Mouse (Mus musculus) limb, embryonic 14.5 days (tissue): ENCODE data around the gene Ralgapa2. TPM values are rescaled to one million over a fixed set of nuclear protein-coding genes. Genes with fewer than 3 reads are reported as not detected.

Source experiments
- ATAC-seq: fragments of 200-750 bp; cut with Nextera tagmentation; 2 replicates; pipeline ENCODE4 v1.8.0; 2017; ENCODE audit warnings: low read depth, moderate number of reproducible peaks, moderate TSS enrichment; ENCODE audit not compliant: low FRiP score
- DNase-seq: peaks from one replicate; pipeline ENCODE4 v3.0.0-alpha.2; 2015; ENCODE audit warnings: low spot score
- H3K27ac ChIP-seq: fragments of 300-500 bp; sonication (generic); replicated peaks from 2 replicates; pipeline ENCODE4 v1.5.1; 2014; ENCODE audit warnings: low read depth, mild to moderate bottlenecking, low read length, moderate library complexity, mixed read lengths
- H3K27me3 ChIP-seq: fragments of 300-500 bp; sonication (generic); 2 replicates; pipeline ENCODE4 v1.6.1; 2014; ENCODE audit warnings: low read length, mixed read lengths; ENCODE audit not compliant: control insufficient read depth, insufficient read depth
- H3K36me3 ChIP-seq: fragments of 300-500 bp; sonication (generic); 2 replicates; pipeline ENCODE4 v1.6.1; 2014; ENCODE audit warnings: mild to moderate bottlenecking, low read length, moderate library complexity, mixed read lengths; ENCODE audit not compliant: control insufficient read depth, insufficient read depth
- H3K4me1 ChIP-seq: fragments of 300-500 bp; sonication (generic); 2 replicates; pipeline ENCODE4 v1.6.1; 2014; ENCODE audit warnings: antibody characterized with exemption, low read length, mixed read lengths; ENCODE audit not compliant: control insufficient read depth, insufficient read depth
- H3K4me2 ChIP-seq: fragments of 300-500 bp; sonication (generic); replicated peaks from 2 replicates; pipeline ENCODE4 v1.6.1; 2014; ENCODE audit warnings: low read depth, mild to moderate bottlenecking, low read length, moderate library complexity; ENCODE audit not compliant: severe bottlenecking
- H3K4me3 ChIP-seq: fragments of 300-500 bp; sonication (generic); replicated peaks from 2 replicates; pipeline ENCODE4 v1.5.1; 2014; ENCODE audit warnings: low read length
- H3K9ac ChIP-seq: fragments of 300-500 bp; sonication (generic); 2 replicates; pipeline ENCODE4 v1.6.1; 2014; ENCODE audit warnings: mild to moderate bottlenecking, low read depth, low read length, moderate library complexity; ENCODE audit not compliant: severe bottlenecking
- H3K9me3 ChIP-seq: fragments of 300-500 bp; sonication (generic); 2 replicates; pipeline ENCODE4 v1.6.1; 2016; ENCODE audit warnings: low read length; ENCODE audit not compliant: control insufficient read depth
- POLR2A ChIP-seq: fragments of 200-500 bp; IDR thresholded peaks from 2 replicates; pipeline ENCODE4 v1.8.0; 2012; ENCODE audit warnings: inconsistent platforms, mild to moderate bottlenecking, moderate library complexity, borderline replicate concordance; ENCODE audit not compliant: insufficient read depth, insufficient read length; ENCODE audit errors: extremely low read depth
- WGBS: fragments of 180-500 bp; shearing (Covaris S2); extraction: QIAGEN DNeasy Blood & Tissue Kit; methylation state at CpG from one replicate; pipeline ENCODE4 v1.1.7; 2014; 5-methylcytosine and 5-hydroxymethylcytosine counted together
- polyA plus RNA-seq, 2 experiments: library from polyadenylated mRNA; depleted of rRNA in 1 of 2; stranded (reverse) in 1 of 2; unstranded in 1 of 2; fragments of >200 nt; fragmentation: Nextera tagmentation in 1 of 2; extraction: Ambion mirVana in 1 of 2; gene quantifications; 2 replicates each; pipeline versions ENCODE4 v1.2.1 to v1.2.3; 2012 to 2014

Ralgapa2 gene
- polyA plus RNA-seq, 2 experiments = 4.1 TPM

- no peaks in the 10 kb centered on the region for H3K36me3 ChIP-seq
These were observed 291.5 kb downstream of the Ralgapa2 start for GRCm38 (mm10) chr2:146220591-146221075.

GRCm38 (mm10) chr2:146219791-146220190, 292.4 kb downstream of the Ralgapa2 start:
- Histone ChIP-seq H3K4me2 (no peak overlapping the region), H3K36me3 (no peaks in the 10 kb centered on the region), H3K9ac (no peak overlapping the region), H3K4me3 (no peak overlapping the region), H3K9me3 (no peaks in the 10 kb centered on the region), H3K4me1 (peaks cover 17% of the 10 kb centered on the region), H3K27me3 (peaks cover 91% of the 10 kb centered on the region), H3K27ac (no peak overlapping the region)
- WGBS = 14% methylated on average over 11 of the region's 11 CpGs
- ATAC-seq (no peak), DNase-seq (no peak)
- TF ChIP-seq POLR2A = no peak

More at GRCm38 (mm10) chr2:146220591-146221075, 291.5 kb downstream of the Ralgapa2 start:
- no peak for TF ChIP-seq POLR2A
- Histone ChIP-seq H3K27me3 (peaks cover 91% of the 10 kb centered on the region), H3K9ac (no peak overlapping the region), H3K4me3 (peak overlapping the region; percentile 48), H3K27ac (no peak overlapping the region), H3K4me2 (peak overlapping the region; percentile 94), H3K9me3 (no peaks in the 10 kb centered on the region), H3K4me1 (peaks cover 17% of the 10 kb centered on the region)
- 1% methylated on average over 23 of the region's 24 CpGs for WGBS
- DNase-seq (no peak), ATAC-seq (no peak)

DNA sequence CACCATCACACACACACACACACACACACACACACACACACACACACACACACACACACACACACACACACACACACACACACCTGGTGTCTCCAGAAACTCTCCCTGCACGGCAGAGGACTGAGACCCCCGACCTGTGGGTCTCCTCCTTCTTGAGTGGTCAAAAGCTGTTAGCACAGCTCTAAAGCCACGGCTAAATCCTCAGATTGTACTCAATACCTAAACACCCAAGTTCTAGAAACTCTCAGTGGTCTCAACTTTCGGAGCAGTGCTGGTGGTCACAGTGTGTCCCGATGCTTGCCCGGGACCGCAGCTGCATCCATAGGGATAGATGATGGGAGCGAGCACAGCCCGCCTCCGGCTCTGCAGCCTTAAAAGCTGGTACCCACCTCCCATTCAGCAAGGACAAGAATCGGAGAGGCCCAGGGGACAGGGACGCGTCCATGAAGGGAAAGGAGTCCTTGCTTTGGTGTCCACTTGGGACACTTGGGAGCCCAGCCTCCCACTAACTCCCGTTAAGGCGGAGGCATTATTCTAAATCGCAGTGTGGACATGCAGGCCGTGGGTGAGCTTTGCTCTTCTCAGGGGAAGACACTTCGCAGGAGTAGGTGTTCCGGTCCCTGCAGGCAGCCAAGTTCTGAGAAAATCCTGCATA, 293.1 kb downstream of the Ralgapa2 start:
- Histone ChIP-seq H3K36me3 (no peaks in the 10 kb centered on the region), H3K27me3 (peaks cover 86% of the 10 kb centered on the region), H3K27ac (no peak overlapping the region), H3K4me2 (no peak overlapping the region), H3K4me3 (no peak overlapping the region), H3K9ac (no peak overlapping the region), H3K9me3 (no peaks in the 10 kb centered on the region), H3K4me1 (peaks cover 17% of the 10 kb centered on the region)
- no peak for DNase-seq
- no peak for TF ChIP-seq POLR2A
- 5% methylated on average over 19 of the region's 19 CpGs for WGBS
- ATAC-seq = no peak

DNA sequence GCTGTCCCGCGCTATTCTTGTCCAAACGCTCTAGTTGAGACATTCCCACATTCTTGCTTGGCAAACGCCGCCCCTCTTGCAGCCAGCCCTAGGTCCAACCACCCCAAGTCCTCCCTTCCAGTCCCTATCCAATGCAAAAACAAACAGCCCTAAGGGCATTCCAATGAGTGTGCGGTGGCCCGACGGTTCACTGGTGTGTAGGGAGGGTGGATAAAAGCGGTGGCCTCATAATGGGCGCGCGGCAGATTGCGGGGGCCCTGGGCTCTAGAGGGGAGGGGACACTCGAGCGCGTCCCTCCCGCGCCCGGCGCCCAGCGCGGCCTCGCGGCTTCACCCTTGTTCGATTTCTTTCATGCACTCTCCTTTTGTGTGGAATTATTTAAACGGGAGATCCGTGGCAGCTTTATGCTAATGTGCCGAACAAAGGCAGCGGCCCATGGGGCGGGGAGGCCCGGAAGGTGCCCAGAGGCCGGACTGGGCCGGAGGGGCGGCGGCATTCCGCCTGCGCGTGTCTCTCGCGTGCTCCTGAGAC, 293.9 kb downstream of the Ralgapa2 start:
- no peak overlapping the region for H3K9ac ChIP-seq
- peak overlapping the region; percentile 37 for H3K4me2 ChIP-seq
- TF ChIP-seq POLR2A = no peak
- H3K27ac ChIP-seq = no peak overlapping the region
- H3K36me3 ChIP-seq = no peaks in the 10 kb centered on the region
- DNase-seq (no peak), ATAC-seq (no peak)
- peaks cover 17% of the 10 kb centered on the region for H3K4me1 ChIP-seq
- H3K9me3 ChIP-seq = no peaks in the 10 kb centered on the region
- peaks cover 78% of the 10 kb centered on the region for H3K27me3 ChIP-seq
- WGBS = under 1% methylated on average over 40 of the region's 40 CpGs
- peak overlapping the region; percentile 21 for H3K4me3 ChIP-seq

DNA sequence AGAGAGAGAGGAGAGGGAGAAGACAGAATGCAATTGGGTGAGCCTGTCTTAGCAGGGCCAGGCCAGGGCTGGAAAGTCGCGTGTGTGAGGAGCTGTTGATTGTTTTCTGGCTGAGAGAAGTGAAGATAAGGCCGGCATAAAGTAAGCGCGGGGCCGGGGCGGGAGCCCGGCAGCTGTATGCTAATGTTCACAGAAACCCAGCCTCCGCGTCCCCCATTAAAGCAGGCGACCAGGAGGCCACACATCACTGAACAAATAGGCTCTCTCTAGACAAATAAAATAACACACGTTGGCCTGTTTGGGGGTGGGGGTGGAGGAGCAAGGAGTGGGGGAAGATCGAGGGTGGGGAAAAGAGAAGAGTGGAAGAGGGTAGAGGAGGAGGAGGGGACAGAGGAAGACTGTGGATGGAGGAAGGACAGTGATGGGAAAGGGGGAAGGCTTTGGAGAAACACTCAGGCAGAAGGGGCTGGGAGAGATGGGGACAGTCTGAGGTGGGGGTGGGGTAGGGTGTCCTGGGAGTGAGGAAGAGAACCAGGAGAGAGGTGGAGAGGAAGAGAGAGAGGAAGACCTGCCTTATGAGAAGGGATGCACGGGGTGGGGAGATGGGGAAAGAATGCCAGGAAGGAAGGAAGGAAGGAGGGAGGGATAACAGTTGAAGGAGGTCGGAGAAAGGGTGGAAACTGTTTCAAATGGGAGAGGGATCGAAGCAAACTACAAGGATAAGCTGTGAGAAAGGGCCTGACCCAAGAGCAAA, 294.7 kb downstream of the Ralgapa2 start:
- Histone ChIP-seq H3K4me1 (peaks cover 11% of the 10 kb centered on the region), H3K36me3 (no peaks in the 10 kb centered on the region), H3K9ac (no peak overlapping the region), H3K4me2 (no peak overlapping the region), H3K27me3 (peaks cover 70% of the 10 kb centered on the region), H3K9me3 (no peaks in the 10 kb centered on the region), H3K27ac (no peak overlapping the region), H3K4me3 (no peak overlapping the region)
- TF ChIP-seq POLR2A = no peak
- under 1% methylated on average over 16 of the region's 16 CpGs for WGBS
- DNase-seq (no peak), ATAC-seq (no peak)
